Mouse (Mus musculus) neural tube, embryonic 11.5 days (tissue): ENCODE measurements at regions not wholly inside any gene's neighbourhood (a gene's known extent, or its start where the extent isn't known, plus 50 kb on each side); places are given as distances from the start of the nearest gene placed in this dataset.

Experiments
- ATAC-seq: fragments of 200-750 bp; cut with Nextera tagmentation; 2 replicates; pipeline ENCODE4 v1.8.0; 2017; ENCODE audit warnings: moderate number of reproducible peaks, mild to moderate bottlenecking, moderate TSS enrichment, moderate library complexity; ENCODE audit not compliant: insufficient read depth, low FRiP score, low TSS enrichment
- DNase-seq: peaks from one replicate; pipeline ENCODE4 v3.0.0-alpha.2; 2015; ENCODE audit warnings: low spot score
- H3K27ac ChIP-seq: fragments of 300-500 bp; sonication (generic); 2 replicates; pipeline ENCODE4 v1.5.1; 2014; ENCODE audit warnings: low read depth, mild to moderate bottlenecking, low read length
- H3K27me3 ChIP-seq: fragments of 300-500 bp; sonication (generic); 2 replicates; pipeline ENCODE4 v1.6.1; 2014; ENCODE audit warnings: mild to moderate bottlenecking, low read length, mixed read lengths; ENCODE audit not compliant: control insufficient read depth, insufficient read depth
- H3K36me3 ChIP-seq: fragments of 300-500 bp; sonication (generic); 2 replicates; pipeline ENCODE4 v1.6.1; 2014; ENCODE audit warnings: mild to moderate bottlenecking, low read length, moderate library complexity, mixed read lengths; ENCODE audit not compliant: control insufficient read depth, insufficient read depth
- H3K4me1 ChIP-seq: fragments of 300-500 bp; sonication (generic); 2 replicates; pipeline ENCODE4 v1.6.1; 2014; ENCODE audit warnings: low read length, mixed read lengths; ENCODE audit not compliant: control insufficient read depth, insufficient read depth
- H3K4me2 ChIP-seq: fragments of 300-500 bp; sonication (generic); 2 replicates; pipeline ENCODE4 v1.6.1; 2014; ENCODE audit warnings: low read depth, mild to moderate bottlenecking, moderate library complexity
- H3K4me3 ChIP-seq: fragments of 300-500 bp; sonication (generic); 2 replicates; pipeline ENCODE4 v1.5.1; 2014; ENCODE audit warnings: low read depth, low read length
- H3K9ac ChIP-seq: fragments of 300-500 bp; sonication (generic); 2 replicates; pipeline ENCODE4 v1.6.1; 2014; ENCODE audit warnings: mild to moderate bottlenecking, low read length
- H3K9me3 ChIP-seq: fragments of 300-500 bp; sonication (generic); 2 replicates; pipeline ENCODE4 v1.6.1; 2016; ENCODE audit warnings: low read length; ENCODE audit not compliant: control insufficient read depth
- WGBS: fragments of 180-500 bp; shearing (Covaris S2); extraction: QIAGEN DNeasy Blood & Tissue Kit; methylation state at CpG from one replicate; pipeline ENCODE4 v1.1.7; 2014; 5-methylcytosine and 5-hydroxymethylcytosine counted together

DNA sequence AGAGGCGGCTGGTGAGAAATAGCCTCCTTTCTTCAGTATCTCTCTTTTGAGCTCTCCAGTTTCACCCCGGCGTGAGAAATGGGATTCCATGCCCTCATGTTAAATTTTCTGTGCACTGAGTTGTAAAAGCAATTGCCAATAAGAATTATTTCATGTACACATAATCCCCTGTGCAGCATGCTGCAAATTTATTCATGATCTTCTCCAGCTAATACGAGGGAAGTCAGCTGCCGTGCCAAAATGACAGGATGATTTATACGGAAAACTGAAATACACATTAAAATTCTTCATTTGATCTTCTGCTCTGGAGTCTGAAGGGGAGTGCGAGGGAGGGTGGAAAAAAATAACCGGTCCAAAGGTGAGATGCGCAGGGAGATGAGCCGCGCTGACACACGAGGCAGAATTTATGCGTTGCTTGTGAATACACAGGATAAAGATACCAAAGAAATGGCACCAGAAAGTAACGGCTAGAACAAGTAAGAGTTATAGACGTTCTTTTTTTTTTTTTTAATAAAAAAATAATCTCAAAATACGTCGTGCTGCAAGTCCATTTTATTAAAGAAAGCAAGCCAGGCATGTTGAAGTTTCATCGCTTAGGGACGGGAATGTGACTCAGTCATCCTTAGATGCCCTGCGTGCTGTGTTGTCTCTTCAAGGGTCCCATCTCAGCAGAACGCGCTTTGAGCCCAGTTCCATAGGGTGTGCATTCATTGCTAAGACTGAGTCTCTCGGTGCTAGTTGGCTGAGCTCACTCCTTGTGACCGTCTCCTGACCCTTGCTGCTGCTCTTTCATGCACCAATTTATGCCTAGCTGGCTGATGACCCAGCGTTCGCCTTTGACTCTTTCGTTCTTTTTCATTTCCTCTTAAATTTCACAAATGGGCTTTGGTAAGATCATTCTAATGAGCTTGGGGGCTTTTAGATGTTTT is 427.8 kb upstream of the Arglu1 start:
- no peaks in the 10 kb centered on the region for H3K27me3 ChIP-seq
- no peak overlapping the region for H3K9ac ChIP-seq
- 83% methylated on average over 27 of the region's 27 CpGs for WGBS
- peak; percentile 61; the same call in 1 of the 2 replicates for ATAC-seq
- H3K4me3 ChIP-seq: no peak overlapping the region
- no peaks in the 10 kb centered on the region for H3K4me1 ChIP-seq
- H3K36me3 ChIP-seq: no peaks in the 10 kb centered on the region
- H3K27ac ChIP-seq: no peak overlapping the region
- no peak overlapping the region for H3K4me2 ChIP-seq
- DNase-seq: peak; percentile 32
- no peaks in the 10 kb centered on the region for H3K9me3 ChIP-seq

DNA sequence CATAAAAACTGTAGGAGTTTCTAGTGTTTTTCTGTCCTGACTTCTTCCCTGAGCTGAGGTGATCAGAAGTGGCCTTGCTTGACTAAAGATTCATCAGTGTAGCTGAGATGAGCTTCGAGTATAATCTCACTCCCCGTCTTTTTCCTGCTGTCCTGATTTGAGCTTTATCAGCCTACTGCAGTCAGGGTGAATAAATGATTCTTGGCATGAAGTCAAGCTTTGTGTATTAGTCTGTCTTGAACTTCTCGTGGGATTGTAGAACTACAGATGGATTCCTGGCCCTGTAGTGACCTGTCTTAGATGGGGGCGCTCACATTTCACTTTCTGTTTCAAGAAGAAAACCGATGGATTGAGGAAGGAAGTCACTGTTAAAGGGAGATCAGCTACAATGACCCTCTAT is 405.7 kb upstream of the Arglu1 start:
- no peak for ATAC-seq
- no peaks in the 10 kb centered on the region for H3K36me3 ChIP-seq
- no peaks in the 10 kb centered on the region for H3K27me3 ChIP-seq
- H3K4me3 ChIP-seq: no peak overlapping the region
- H3K9me3 ChIP-seq: no peaks in the 10 kb centered on the region
- H3K27ac ChIP-seq: no peak overlapping the region
- DNase-seq: no peak
- WGBS: 85% methylated on average over 5 of the region's 5 CpGs
- no peak overlapping the region for H3K9ac ChIP-seq
- no peaks in the 10 kb centered on the region for H3K4me1 ChIP-seq
- no peak overlapping the region for H3K4me2 ChIP-seq

DNA sequence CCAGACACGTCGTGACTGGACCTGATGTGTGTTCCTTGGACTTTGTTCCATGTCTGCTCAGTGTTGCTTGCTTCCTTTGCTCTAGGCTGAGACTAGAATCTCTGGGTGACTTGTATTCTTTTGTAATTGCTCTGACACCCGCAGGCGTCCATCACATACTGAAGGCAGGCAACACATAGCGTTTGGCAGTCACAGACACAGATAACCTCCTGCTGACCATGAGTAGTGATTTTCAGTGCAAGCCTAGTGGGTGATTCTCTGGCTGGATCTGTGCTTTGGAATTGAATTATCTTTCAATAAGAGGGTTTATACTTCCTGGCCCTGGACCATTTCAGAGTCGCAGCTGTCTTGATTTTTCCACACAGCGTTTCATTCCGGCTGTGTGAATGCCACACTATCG is 403.7 kb upstream of the Arglu1 start:
- no peaks in the 10 kb centered on the region for H3K4me1 ChIP-seq
- no peak overlapping the region for H3K27ac ChIP-seq
- no peaks in the 10 kb centered on the region for H3K36me3 ChIP-seq
- no peak overlapping the region for H3K4me3 ChIP-seq
- H3K9ac ChIP-seq: no peak overlapping the region
- H3K27me3 ChIP-seq: no peaks in the 10 kb centered on the region
- ATAC-seq: no peak
- WGBS: 78% methylated on average over 9 of the region's 9 CpGs
- H3K9me3 ChIP-seq: no peaks in the 10 kb centered on the region
- no peak overlapping the region for H3K4me2 ChIP-seq
- DNase-seq: no peak

DNA sequence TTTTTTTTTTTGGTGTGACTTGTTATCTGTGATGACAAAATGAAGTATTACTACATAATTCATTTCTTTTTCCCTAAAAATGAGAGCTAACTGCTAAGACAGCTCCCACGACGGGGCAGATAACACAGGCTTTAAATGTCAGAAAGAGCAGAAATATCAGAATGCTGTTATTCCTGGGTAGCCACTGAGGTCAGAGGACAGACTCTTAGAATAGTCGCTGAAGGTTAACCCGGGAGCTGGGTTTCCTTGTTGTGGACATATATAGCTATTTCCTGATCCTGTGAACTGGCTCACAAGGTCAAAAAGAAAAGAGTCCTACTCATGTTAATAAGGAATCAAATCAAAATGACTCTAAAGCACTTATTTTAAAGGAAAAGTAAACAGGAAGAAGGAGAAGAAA is 403.0 kb upstream of the Arglu1 start:
- no peak overlapping the region for H3K4me3 ChIP-seq
- no peaks in the 10 kb centered on the region for H3K36me3 ChIP-seq
- WGBS: 77% methylated on average over 4 of the region's 4 CpGs
- no peak for DNase-seq
- H3K27me3 ChIP-seq: no peaks in the 10 kb centered on the region
- H3K4me2 ChIP-seq: no peak overlapping the region
- H3K4me1 ChIP-seq: no peaks in the 10 kb centered on the region
- no peak for ATAC-seq
- H3K9ac ChIP-seq: no peak overlapping the region
- no peak overlapping the region for H3K27ac ChIP-seq
- H3K9me3 ChIP-seq: no peaks in the 10 kb centered on the region

DNA sequence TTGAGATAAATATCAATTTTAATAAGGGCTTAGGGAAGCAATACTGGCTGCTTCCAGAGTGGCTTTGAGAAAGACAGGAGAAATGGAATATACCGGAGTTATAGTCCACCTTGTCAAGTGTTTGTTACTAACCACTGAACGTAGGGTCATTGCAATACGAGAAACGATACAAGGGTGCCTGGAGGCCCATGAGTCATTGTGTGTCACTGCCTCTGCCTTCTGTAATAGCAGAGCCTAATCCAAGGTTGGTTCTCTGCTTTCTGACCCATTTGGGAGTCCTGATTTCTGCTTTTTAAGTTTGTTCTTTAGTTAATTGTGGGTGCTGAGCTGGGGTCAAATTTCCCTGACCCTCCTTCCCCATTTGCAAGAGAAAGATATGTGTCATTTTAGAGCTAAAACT is 382.4 kb upstream of the Arglu1 start:
- H3K4me3 ChIP-seq: no peak overlapping the region
- H3K9me3 ChIP-seq: no peaks in the 10 kb centered on the region
- H3K36me3 ChIP-seq: no peaks in the 10 kb centered on the region
- 93% methylated on average over 4 of the region's 4 CpGs for WGBS
- no peak for DNase-seq
- H3K4me1 ChIP-seq: no peaks in the 10 kb centered on the region
- H3K27me3 ChIP-seq: no peaks in the 10 kb centered on the region
- no peak overlapping the region for H3K9ac ChIP-seq
- no peak for ATAC-seq
- H3K4me2 ChIP-seq: no peak overlapping the region
- H3K27ac ChIP-seq: no peak overlapping the region

DNA sequence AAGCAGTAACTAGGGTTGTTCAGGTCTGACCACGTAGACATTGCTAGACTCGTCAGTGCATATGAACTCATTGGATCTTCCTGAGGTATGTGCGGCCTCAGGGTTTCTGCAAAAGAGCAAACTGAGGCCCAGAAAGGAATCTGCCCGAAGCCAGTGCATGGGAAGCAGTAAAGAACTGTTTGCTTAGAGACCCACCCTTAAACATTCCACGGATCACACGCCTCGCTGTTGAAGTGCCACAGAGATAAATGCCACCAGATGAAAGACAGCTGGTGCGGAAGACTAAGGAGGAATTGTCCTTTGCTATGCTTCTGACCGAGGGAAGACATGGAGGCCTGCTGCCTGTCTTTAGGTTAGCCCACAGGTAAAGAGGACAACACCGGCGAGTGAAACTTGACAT is 382.0 kb upstream of the Arglu1 start:
- H3K36me3 ChIP-seq: no peaks in the 10 kb centered on the region
- H3K9me3 ChIP-seq: no peaks in the 10 kb centered on the region
- H3K4me3 ChIP-seq: no peak overlapping the region
- ATAC-seq (no peak), DNase-seq (no peak)
- H3K27me3 ChIP-seq: no peaks in the 10 kb centered on the region
- no peak overlapping the region for H3K9ac ChIP-seq
- no peak overlapping the region for H3K4me2 ChIP-seq
- no peak overlapping the region for H3K27ac ChIP-seq
- WGBS: 81% methylated on average over 11 of the region's 11 CpGs
- H3K4me1 ChIP-seq: no peaks in the 10 kb centered on the region

DNA sequence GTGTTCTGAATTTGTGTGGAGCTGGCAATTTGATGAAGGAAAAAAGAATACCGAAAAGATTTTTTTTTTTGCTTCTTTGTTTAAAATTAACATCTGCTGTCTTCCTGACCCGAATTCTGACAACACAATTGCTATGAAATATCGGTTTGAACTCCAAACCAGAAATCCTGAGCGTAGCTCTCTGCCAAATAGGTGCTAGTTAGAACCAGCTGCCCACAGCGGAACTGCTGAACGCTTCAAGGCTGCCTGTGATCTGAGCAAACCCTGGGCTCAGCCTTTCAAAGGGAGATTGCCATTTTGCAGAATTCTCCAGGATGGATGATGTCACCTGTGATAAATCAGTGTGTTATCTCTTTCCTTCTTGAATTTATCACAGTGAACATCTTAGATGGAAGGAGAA is 380.6 kb upstream of the Arglu1 start:
- Histone ChIP-seq H3K27ac (no peak overlapping the region), H3K9me3 (no peaks in the 10 kb centered on the region), H3K4me2 (no peak overlapping the region), H3K4me3 (no peak overlapping the region), H3K9ac (no peak overlapping the region), H3K4me1 (no peaks in the 10 kb centered on the region), H3K36me3 (no peaks in the 10 kb centered on the region), H3K27me3 (no peaks in the 10 kb centered on the region)
- DNase-seq (no peak), ATAC-seq (no peak)
- 84% methylated on average over 6 of the region's 6 CpGs for WGBS

DNA sequence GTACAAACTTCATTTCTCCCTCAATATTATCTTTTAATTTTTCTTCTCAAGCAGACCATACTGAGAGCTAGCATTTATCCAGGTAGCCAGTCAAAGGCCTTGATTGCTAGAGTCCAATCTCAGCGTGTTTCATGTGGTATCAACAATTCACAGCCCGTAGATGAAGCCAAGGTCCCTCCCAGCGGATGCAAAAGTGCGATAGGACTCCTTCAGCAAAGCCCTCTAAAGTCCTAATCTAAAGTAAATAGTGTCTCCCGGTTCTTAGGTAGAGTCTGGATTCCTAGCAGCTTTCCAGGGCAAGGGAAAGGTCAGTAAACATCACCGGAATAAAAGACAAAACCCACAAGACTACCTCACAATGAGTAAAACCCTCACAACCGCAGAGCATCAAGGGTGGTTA is 379.5 kb upstream of the Arglu1 start:
- Histone ChIP-seq H3K9me3 (no peaks in the 10 kb centered on the region), H3K27me3 (no peaks in the 10 kb centered on the region), H3K36me3 (no peaks in the 10 kb centered on the region), H3K9ac (no peak overlapping the region), H3K27ac (no peak overlapping the region), H3K4me2 (no peak overlapping the region), H3K4me1 (no peaks in the 10 kb centered on the region), H3K4me3 (no peak overlapping the region)
- DNase-seq: no peak
- WGBS: 77% methylated on average over 7 of the region's 7 CpGs
- no peak for ATAC-seq

DNA sequence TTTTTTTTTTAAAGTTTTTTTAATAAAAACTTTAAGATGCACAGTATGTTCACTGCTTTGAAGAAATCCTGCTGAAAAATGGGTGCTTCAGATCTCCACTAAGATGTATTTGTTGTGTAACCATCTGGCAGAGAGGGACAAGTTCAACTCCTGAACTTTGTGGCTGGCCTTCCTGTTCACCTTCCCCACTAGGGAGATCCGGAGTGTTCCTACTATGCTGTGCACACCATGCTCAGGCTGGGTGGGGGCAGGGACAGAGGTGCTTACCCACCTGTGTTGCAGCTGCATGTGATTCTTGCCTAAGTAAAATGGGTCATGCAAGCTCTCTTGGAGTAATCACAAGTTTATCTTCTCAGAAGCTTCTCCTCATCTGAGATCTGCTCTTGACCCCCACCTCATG is 377.4 kb upstream of the Arglu1 start:
- no peaks in the 10 kb centered on the region for H3K27me3 ChIP-seq
- no peak overlapping the region for H3K9ac ChIP-seq
- no peaks in the 10 kb centered on the region for H3K36me3 ChIP-seq
- no peak for ATAC-seq
- no peaks in the 10 kb centered on the region for H3K4me1 ChIP-seq
- WGBS: 77% methylated on average over 1 of the region's 1 CpGs
- H3K9me3 ChIP-seq: no peaks in the 10 kb centered on the region
- DNase-seq: no peak
- H3K4me3 ChIP-seq: no peak overlapping the region
- no peak overlapping the region for H3K27ac ChIP-seq
- no peak overlapping the region for H3K4me2 ChIP-seq
